Mouse (Mus musculus) c-Kit-negative CD71-positive TER-119-positive erythroid progenitor cells, embryonic 14.5 days (primary cell): ENCODE data around the gene Slc6a9.

ENCODE experiments used
- DNase-seq: peaks from one replicate; pipeline ENCODE4 v3.0.0-alpha.2; 2013; ENCODE audit warnings: low read depth, low spot score

Gene Slc6a9

GRCm38 (mm10) chr4:117840821-117841220, 6.5 kb downstream of the Slc6a9 start:
- no peak for DNase-seq

DNA sequence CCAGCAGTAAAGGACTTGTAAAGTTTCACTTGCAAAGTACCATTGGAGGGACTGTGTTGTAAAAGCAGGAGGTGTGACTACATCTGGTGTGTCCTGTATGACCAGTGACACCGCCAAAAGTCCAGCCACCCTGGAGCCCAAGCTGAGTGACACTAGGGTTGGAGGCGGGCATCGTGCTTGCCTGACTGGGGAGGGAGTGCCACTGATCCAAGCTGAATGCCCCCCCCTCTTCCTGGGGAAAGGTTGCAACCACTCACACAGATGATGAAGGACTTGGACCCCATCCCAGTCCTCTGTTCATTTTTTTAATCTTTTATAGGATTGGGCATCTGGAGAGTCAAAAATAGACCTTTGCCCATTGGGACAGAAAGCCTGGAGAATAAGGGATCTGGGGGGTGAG, 7.3 kb downstream of the Slc6a9 start:
- no peak for DNase-seq

DNA sequence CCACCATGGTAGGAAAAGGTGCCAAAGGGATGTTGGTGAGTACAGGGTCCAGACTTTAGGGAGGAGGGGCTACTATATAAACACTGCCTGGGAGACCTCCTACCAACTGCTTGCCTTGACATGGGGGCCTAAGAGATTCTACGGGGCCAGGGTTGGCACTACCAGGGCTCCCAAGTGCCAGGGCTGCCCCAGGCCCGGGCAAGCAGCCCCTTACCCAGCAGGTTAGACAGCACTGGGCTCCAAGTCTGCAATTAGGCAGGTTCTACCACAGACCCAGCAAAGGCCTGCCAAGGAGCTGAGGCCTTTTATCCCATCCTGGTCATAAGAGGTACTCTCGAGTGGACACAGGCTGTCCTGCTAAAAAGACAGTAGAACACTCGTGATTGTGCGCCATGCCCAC, 8.8 kb downstream of the Slc6a9 start:
- no peak for DNase-seq

GRCm38 (mm10) chr4:117844467-117844866, 10.2 kb downstream of the Slc6a9 start:
- DNase-seq = no peak

DNA sequence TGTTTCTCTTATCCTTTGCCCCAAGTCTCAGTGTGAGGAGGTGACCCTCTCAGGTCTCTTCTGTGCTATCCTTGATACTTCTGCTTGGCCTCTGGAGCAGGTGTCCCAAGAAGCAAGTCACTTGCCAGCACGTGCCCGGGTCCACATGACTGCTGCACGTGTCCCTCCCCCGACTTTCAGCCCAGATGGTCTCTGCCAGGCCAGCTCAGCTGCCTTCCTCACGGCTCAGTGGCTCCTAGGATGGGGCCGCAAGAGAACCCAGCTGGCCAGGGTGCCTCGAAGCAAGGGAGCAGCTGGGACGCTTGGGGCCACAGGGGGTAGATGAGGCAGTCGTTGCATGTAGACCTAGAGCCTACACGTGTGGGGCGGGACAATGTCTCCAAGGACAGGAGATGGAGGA, 11.0 kb downstream of the Slc6a9 start:
- no peak for DNase-seq

DNA sequence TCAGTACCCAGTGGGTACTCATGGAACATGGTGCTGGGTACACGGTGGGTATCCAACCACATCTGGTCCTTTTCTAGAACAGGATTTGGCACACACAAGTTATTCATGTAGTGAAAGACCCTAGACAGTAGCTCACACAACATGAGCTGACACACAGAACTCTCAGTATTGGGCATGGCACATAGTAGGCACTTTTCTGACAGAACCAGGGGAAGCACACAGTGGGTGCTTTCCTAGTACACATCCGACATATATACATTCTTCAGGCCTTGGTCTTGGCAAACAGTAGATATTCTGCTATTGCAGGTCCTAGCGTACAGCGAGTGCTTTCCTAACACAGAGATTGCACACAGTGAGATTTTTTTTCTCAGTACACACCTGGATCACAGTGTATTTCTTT, 12.0 kb downstream of the Slc6a9 start:
- DNase-seq = no peak

GRCm38 (mm10) chr4:117847011-117847410, 12.7 kb downstream of the Slc6a9 start:
- DNase-seq = no peak

DNA sequence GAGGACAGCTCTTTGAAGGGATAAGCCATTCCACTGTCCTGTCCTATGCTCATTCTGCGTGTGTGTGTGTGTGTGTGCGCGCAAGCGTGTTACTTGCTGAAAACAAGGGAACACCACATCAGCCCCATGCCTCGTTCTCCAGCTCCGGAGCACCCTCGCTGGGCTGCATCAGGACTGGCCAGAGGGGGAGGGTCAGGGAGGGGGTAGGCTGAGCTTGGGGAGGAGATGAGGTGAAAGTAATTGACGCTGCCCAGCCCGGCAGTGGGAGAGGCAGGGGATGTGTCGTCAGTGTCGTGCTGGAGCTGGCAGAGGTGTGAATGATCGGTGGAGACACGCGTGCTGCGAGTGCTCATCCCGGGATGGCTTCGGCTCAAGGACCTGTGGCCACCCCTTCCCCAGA, 14.8 kb downstream of the Slc6a9 start:
- DNase-seq = no peak

DNA sequence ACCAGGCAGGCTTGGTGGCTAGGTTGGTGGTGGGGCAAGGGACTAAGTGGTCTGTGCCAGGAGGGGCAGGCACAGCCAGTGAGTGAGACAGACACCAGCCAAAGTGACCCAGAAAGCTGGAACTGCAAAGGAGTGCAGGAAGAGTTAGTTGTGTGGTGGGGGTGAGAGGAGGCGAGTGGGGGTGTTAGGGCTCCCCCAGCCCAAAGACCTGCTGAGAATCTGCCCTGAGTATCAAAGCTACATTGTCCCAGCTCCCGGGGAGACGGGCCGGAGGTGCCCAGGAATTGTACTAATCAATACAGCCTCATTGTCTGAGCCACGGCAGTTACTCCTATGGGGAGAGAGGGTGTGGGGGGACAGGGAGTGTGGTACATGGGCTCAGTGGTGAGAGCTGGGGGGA, 15.2 kb downstream of the Slc6a9 start:
- DNase-seq = no peak

DNA sequence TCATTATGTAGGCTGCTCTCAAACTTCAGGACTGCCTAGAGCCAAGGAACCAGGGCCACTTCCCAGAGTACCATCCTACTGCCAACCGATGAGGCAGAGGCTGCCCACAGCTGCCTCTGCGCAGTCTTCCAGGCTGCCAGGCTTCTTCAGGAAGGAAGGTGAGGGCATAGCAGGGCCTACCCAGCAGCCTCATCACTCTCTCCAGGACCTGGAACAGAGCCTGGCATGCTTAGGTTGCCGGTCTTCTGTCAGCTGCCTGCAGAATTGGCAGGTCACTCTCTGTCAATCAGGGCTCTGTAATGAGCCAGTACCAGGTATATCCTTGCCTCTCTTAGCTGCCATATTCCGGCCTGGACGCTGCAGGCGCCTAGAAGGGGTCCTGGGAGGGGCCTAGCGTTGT, 15.9 kb downstream of the Slc6a9 start:
- DNase-seq = no peak

DNA sequence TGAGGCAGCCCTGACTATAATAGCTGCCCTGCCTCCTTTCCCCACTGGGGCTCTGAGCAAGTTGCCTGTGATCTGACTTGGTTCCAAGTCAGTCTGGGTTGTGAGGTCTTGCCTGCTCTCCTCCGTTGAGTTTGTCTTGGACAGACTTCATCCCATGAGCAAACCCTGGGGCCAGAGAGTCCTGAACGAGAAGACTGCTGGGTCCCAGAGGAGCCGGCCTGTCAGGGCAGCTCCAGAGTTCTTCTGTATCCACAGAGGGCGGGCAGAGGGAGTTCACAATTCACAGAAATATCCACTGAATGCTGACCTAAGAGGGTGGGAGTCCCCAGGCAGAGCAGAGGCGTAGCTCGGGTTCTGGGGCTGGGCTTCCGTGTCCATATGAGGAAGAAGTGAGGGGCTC, 16.6 kb downstream of the Slc6a9 start:
- no peak for DNase-seq

DNA sequence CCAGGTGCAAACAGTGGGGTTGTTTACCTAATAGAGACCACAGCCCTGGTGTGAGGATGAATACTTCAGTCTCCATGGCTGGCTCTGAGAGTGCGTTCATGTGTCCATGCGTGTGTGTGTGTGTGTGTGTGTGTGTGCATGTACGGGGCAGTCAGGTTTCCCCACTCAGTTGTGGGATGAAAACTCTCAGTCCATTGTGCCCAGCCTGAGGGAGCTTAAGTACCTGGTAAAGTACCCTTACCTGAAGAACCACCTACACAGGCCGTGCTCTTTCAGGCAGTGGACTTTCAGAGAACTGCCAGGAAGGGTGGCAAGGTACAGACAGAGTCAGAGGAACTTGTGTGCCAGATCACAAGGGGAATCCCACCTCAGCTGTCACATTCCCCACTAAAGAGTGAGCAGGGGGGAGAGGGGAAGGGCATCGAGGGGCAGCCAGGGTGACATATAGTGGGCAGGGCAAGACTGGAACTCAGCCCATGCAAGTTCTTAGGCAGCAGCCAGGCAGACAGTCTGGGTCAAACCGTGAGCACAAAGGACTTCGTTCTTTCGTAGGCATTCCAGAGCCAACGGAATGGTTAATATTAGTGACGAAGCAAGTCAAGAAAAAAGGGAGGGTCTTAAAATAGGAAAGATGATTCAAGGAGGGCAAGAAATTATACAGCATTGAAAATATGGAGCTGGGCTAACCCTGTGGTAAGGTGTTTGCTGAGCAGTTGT, 18.0 kb downstream of the Slc6a9 start:
- no peak for DNase-seq

DNA sequence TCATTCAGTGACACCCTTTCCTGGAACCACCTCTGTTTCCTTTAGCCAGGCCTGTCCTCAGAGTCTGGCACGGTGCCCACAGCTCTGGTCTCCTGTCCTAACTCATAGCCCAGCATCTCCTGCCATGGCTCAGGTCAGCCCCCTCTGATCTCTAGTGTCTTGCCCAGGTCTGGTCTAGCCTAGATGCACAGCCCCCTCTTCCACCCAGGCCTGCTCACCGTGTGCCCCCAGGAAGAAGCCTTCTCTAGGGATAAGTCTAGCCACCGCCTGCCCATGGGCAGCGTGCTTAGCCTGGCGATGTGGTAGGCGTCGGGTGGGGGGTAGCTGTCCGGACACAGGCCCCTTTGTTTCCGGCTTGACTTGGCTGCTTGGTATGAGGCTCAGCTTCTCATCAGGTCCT, 20.8 kb downstream of the Slc6a9 start:
- DNase-seq = no peak

GRCm38 (mm10) chr4:117858794-117859193, 24.5 kb downstream of the Slc6a9 start:
- no peak for DNase-seq

- no peak for DNase-seq
Measured at GRCm38 (mm10) chr4:117860570-117860969, 26.3 kb downstream of the Slc6a9 start.

GRCm38 (mm10) chr4:117862823-117863222, 28.5 kb downstream of the Slc6a9 start:
- DNase-seq = no peak

DNA sequence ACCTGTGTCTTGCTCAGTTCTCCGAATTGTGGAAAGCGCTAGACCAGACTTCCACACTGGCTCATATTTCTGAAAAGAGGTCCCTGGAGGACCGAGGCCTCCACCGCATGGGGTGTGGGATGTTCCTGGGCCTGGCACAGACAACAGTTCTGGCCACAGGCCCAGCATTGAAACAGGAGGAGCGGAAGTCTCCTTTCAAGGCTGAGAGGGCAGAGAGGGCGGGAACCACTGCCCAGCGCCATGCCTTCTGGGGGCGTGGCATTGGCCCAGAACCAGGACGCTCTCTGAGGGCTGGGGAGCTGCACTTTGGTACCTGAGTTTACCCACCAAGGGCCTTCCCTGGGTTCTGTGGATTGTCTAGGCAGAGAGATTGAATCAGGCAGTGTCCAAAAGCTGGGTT, 31.8 kb downstream of the Slc6a9 start:
- no peak for DNase-seq

DNA sequence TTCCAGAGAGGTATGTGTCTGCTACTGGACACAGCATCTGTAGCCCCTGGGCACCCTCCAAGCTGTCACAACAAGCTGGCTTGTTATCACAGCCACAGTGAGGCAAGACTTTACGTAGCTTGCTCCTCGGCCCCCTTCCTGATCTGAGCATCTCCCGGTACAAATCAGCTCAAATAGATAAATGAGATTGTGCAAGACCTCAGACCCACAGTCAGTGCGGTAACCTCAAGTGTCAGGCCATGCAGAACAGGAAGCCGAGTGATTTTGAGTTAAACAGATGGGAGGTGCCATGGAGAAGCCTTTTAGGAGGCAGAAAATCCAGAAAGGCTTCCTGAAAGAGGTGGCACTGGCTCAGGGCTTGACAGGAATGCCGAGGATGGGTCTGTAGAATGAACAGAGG, 32.7 kb downstream of the Slc6a9 start:
- DNase-seq = no peak

- DNase-seq = no peak
Measured at GRCm38 (mm10) chr4:117867823-117868222, 33.5 kb downstream of the Slc6a9 start.

- no peak for DNase-seq
Measured at GRCm38 (mm10) chr4:117869317-117869716, 35.0 kb downstream of the Slc6a9 start.

GRCm38 (mm10) chr4:117870437-117870836, 36.1 kb downstream of the Slc6a9 start:
- no peak for DNase-seq

- no peak for DNase-seq
Measured at GRCm38 (mm10) chr4:117871787-117872186, 37.5 kb downstream of the Slc6a9 start.

DNA sequence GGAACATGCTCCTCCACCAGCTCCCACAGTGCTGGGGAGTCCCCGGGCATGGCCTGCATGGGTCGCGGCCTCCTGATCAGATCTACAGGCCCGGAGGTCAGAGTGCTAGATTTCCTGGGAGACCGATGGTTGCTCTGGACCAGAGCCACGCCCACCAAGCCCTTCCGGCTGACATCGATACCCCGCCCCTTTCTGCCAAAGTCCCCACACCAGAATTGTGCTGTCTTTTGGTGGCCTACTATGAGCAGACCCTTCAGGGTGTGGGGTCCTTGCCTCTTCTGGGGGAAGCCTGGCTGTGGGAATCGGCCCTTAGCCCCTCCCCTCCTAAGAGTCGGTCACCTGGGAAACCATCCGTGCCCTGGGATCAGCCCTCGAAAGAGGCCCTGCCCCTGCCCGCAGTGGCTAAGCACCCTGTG, 38.2 kb downstream of the Slc6a9 start, which contains the start of gene Ccdc24:
Ccdc24 (minus strand) TSS at position 87 of the 416 bp plus-strand sequence.
- no peak for DNase-seq

DNA sequence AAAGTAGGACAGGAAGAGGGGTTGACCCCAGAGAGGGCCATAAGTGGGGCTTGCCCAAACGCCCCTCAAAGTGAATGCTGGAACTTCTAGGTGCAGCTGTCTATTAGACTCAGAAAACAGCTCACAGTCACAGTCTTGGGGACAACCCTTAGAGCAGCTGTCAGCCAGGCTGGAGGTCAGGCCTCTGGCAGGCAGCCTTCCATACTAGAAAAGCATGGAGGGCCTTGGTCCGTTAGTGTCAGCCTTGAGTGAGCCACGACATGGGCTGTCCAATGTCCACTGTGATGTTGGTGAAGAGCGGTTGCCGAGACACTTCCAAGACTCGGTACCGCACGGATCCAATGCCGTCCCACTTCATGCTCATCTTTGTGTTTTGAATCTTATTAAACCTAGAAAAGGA, 39.3 kb downstream of the Slc6a9 start:
- DNase-seq = no peak
